Mouse (Mus musculus) intestine, embryonic 16.5 days (tissue): ENCODE data around the gene Bud31. TPM values are rescaled to one million over a fixed set of nuclear protein-coding genes. Genes with fewer than 3 reads are reported as not detected.
"Not testable (repeated sequence)": the region's sequence is repeated elsewhere in the genome, so short reads cannot be mapped to it uniquely, and the experiment has no call there.

ENCODE experiments used
- ATAC-seq: fragments of 200-750 bp; cut with Nextera tagmentation; 2 replicates; pipeline ENCODE4 v1.8.0; 2017; ENCODE audit warnings: moderate TSS enrichment, moderate library complexity
- H3K27ac ChIP-seq: fragments of 300-500 bp; sonication (generic); 2 replicates; pipeline ENCODE4 v1.5.1; 2014; ENCODE audit warnings: mild to moderate bottlenecking, low read length
- H3K27me3 ChIP-seq: fragments of 300-500 bp; sonication (generic); replicated peaks from 2 replicates; pipeline ENCODE4 v1.6.1; 2014; ENCODE audit warnings: low read length, control low read depth, mixed read lengths; ENCODE audit not compliant: control insufficient read depth, insufficient read depth
- H3K36me3 ChIP-seq: fragments of 300-500 bp; sonication (generic); 2 replicates; pipeline ENCODE4 v1.6.1; 2014; ENCODE audit warnings: low read length, control low read depth; ENCODE audit not compliant: control insufficient read depth, insufficient read depth
- H3K4me1 ChIP-seq: fragments of 300-500 bp; sonication (generic); 2 replicates; pipeline ENCODE4 v1.6.1; 2014; ENCODE audit warnings: low read length, control low read depth, mixed read lengths; ENCODE audit not compliant: control insufficient read depth, insufficient read depth
- H3K4me2 ChIP-seq: fragments of 300-500 bp; sonication (generic); 2 replicates; pipeline ENCODE4 v1.6.1; 2014; ENCODE audit warnings: low read depth, low read length, control low read depth
- H3K4me3 ChIP-seq: fragments of 300-500 bp; sonication (generic); 2 replicates; pipeline ENCODE4 v1.5.1; 2014; ENCODE audit warnings: mild to moderate bottlenecking, low read length
- H3K9ac ChIP-seq: fragments of 300-500 bp; sonication (generic); 2 replicates; pipeline ENCODE4 v1.6.1; 2014; ENCODE audit warnings: low read depth, low read length
- H3K9me3 ChIP-seq: fragments of 300-500 bp; sonication (generic); 2 replicates; pipeline ENCODE4 v1.6.1; 2016; ENCODE audit warnings: low read length, control low read depth; ENCODE audit not compliant: control insufficient read depth
- WGBS: fragments of 180-500 bp; shearing (Covaris S2); extraction: QIAGEN DNeasy Blood & Tissue Kit; methylation state at CpG from one replicate; pipeline ENCODE4 v1.1.7; 2014; 5-methylcytosine and 5-hydroxymethylcytosine counted together
- polyA plus RNA-seq: library from polyadenylated mRNA; unstranded; fragments of >200 nt; fragmentation: Nextera tagmentation; extraction: Ambion mirVana; gene quantifications from 2 replicates; pipeline ENCODE4 v1.2.1, GENCODE M21; 2015

The Bud31 gene
- polyA plus RNA-seq, 1 experiment from 2014 or later, result 178 TPM

DNA sequence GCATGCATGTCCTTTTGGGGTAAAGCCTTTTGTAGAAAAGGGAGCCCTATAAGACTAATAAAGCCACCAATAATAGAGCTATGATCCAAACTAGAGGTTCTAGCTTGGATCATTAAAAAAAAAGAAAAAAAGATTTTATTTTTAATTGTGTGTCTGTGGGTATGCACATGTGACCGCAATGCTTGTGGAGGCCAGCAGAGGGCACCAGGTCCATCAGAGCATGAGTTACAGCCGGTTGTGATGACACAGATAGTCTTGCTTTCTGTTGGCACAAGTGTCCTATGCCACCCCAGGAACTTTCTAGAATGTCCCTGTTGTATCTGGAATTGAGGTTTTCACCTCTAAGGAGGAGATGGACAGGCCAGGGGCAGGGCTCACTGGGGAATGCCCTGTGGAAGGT lies 20.8 kb upstream of the Bud31 start:
- Histone ChIP-seq H3K27ac (no peak overlapping the region), H3K9me3 (no peaks in the 10 kb centered on the region), H3K4me3 (no peak overlapping the region), H3K4me2 (no peak overlapping the region), H3K9ac (no peak overlapping the region), H3K36me3 (peaks cover 12% of the 10 kb centered on the region; the same call in 1 of the 2 replicates), H3K27me3 (no peaks in the 10 kb centered on the region), H3K4me1 (peaks cover 22% of the 10 kb centered on the region)
- 88% methylated on average over 2 of the region's 2 CpGs for WGBS
- no peak for ATAC-seq

DNA sequence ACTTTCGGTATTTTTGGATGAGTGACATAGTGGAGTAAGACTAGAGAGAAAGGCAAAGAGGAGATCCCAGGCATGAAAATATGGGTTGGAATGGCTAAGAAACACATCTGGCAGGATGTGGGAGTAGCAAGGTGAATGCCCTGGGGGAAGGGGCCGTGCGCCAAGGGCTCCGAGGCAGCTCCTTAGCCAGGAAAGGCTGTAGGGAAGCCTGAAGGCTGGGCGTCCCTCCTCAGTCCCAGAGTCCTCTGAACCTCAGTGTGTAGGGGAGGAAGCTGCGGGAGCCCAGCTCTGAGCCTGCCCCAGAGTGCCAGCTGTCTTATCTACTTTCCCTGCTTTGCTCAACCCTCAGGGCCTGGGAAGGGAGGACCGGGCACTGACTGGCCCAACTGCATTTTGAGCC lies 19.2 kb upstream of the Bud31 start:
- ATAC-seq, result no peak
- no peaks in the 10 kb centered on the region for H3K27me3 ChIP-seq
- H3K9me3 ChIP-seq, result no peaks in the 10 kb centered on the region
- H3K27ac ChIP-seq, result no peak overlapping the region
- H3K36me3 ChIP-seq, result peaks cover 15% of the 10 kb centered on the region; the same call in 1 of the 2 replicates
- H3K4me2 ChIP-seq, result no peak overlapping the region
- H3K4me1 ChIP-seq, result peaks cover 18% of the 10 kb centered on the region
- 65% methylated on average over 7 of the region's 7 CpGs for WGBS
- no peak overlapping the region for H3K4me3 ChIP-seq
- no peak overlapping the region for H3K9ac ChIP-seq

DNA sequence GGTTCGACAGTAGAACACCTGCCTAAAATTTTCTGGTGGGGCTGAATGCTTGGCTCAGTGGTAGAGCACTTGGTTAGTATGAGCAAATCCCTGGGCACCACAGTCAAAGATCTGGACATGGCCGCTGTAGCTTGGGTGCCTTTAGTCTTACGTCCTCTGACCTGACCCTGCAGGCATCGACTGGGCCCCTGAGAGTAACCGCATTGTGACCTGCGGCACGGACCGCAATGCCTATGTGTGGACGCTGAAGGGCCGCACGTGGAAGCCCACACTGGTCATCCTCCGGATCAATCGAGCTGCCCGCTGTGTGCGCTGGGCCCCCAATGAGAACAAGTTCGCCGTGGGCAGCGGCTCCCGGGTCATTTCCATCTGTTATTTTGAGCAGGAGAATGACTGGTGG lies 16.8 kb upstream of the Bud31 start:
- no peaks in the 10 kb centered on the region for H3K27me3 ChIP-seq
- H3K4me2 ChIP-seq, result no peak overlapping the region
- WGBS, result 92% methylated on average over 19 of the region's 19 CpGs
- H3K4me1 ChIP-seq, result no peaks in the 10 kb centered on the region
- H3K36me3 ChIP-seq, result peaks cover 26% of the 10 kb centered on the region
- no peak overlapping the region for H3K4me3 ChIP-seq
- H3K9ac ChIP-seq, result no peak overlapping the region
- no peaks in the 10 kb centered on the region for H3K9me3 ChIP-seq
- ATAC-seq, result no peak
- H3K27ac ChIP-seq, result no peak overlapping the region

DNA sequence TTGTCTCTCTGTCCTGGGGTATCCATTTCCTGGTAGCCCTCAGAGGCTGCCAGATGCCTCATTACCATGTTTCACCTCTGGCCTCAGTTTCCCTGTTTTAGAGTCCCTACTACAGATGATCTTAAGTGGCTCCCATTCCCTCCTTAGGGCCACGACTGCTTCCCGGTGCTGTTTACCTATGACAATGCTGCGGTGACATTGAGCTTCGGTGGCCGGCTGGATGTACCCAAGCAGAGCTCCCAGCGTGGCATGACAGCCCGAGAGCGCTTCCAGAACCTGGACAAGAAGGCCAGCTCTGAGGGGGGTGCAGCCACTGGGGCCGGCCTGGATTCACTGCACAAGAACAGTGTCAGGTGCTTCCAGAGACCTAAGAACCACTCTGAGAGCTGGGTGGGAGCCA lies 13.6 kb upstream of the Bud31 start:
- no peak for ATAC-seq
- no peaks in the 10 kb centered on the region for H3K9me3 ChIP-seq
- 90% methylated on average over 9 of the region's 9 CpGs for WGBS
- H3K4me1 ChIP-seq, result no peaks in the 10 kb centered on the region
- no peak overlapping the region for H3K4me3 ChIP-seq
- no peaks in the 10 kb centered on the region for H3K27me3 ChIP-seq
- no peak overlapping the region for H3K27ac ChIP-seq
- no peak overlapping the region for H3K4me2 ChIP-seq
- peaks cover 34% of the 10 kb centered on the region for H3K36me3 ChIP-seq
- H3K9ac ChIP-seq, result no peak overlapping the region

DNA sequence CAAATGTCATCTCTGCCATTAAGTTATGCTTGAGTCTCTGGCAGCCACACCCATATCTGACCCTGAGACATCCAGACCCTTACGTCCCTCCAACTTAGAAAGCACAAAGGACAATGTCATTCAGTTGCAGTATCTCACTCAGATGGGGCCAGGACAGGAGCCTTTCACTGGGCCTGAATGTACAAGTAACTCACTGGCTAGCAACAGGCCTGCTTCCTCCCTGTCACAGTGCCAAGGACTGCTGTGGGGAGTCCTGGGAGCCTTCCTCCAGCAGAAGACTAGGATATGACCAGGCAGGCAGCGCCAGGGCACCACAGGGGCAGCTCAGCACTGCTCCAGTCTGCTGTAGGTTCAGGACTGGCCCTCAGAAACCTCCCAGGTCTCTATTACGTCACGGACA lies 11.0 kb upstream of the Bud31 start:
- Histone ChIP-seq H3K9me3 (no peaks in the 10 kb centered on the region), H3K4me2 (no peak overlapping the region), H3K27ac (no peak overlapping the region), H3K9ac (no peak overlapping the region), H3K36me3 (peaks cover 39% of the 10 kb centered on the region), H3K4me1 (no peaks in the 10 kb centered on the region), H3K27me3 (no peaks in the 10 kb centered on the region), H3K4me3 (no peak overlapping the region)
- 89% methylated on average over 4 of the region's 4 CpGs for WGBS
- ATAC-seq, result no peak

DNA sequence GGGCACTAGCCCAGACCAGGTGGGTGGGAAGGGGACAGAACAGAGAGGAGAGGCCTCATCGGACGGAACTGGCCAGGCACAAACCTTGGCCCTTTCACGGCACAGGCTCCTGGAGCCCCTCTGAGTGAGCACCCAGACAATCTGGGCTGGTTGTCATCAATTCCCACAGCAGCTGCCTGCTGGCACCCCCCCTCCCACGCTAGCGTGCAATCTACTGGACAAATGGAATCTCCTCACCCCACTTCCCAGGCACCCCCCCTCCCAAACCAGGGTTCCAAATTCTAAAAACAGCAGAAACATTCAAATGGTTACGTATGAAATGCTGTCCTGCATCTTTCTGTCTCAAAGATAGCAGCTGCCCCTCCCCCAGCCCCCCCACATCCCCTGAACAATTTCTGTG lies 10.4 kb upstream of the Bud31 start:
- not testable (repeated sequence) for H3K4me1 ChIP-seq, H3K9me3 ChIP-seq, H3K4me3 ChIP-seq, H3K27ac ChIP-seq, H3K4me2 ChIP-seq, H3K9ac ChIP-seq, H3K27me3 ChIP-seq, ATAC-seq
- peaks cover 40% of the 10 kb centered on the region for H3K36me3 ChIP-seq
- WGBS, result 87% methylated on average over 3 of the region's 6 CpGs

DNA sequence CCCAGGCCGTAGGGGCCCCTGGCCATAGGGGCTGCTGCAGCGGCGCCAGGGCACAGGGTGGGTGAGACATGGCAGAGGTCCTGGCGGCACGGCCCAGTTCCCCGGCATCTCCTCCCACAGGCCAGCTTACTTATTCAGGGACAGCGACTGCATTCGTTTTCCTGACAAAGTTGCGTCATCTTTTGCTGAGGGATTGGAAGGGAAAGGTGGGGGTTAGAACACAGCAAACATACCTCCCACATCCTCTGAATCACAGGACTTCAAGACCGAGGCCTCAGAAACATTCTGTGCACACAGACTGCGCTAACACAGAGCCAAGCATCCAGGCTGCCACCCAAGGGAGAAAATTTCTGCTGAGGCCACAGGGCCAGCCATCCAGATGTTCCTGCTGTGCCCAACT lies 10.0 kb upstream of the Bud31 start:
- 82% methylated on average over 11 of the region's 11 CpGs for whole genome bisulfite sequencing
- no peak overlapping the region for H3K4me3 ChIP-seq
- ATAC-seq, result no peak
- no peak overlapping the region for H3K4me2 ChIP-seq
- H3K9me3 ChIP-seq, result no peaks in the 10 kb centered on the region
- peaks cover 38% of the 10 kb centered on the region for H3K36me3 ChIP-seq
- H3K27me3 ChIP-seq, result no peaks in the 10 kb centered on the region
- H3K4me1 ChIP-seq, result no peaks in the 10 kb centered on the region
- H3K9ac ChIP-seq, result no peak overlapping the region
- H3K27ac ChIP-seq, result no peak overlapping the region

DNA sequence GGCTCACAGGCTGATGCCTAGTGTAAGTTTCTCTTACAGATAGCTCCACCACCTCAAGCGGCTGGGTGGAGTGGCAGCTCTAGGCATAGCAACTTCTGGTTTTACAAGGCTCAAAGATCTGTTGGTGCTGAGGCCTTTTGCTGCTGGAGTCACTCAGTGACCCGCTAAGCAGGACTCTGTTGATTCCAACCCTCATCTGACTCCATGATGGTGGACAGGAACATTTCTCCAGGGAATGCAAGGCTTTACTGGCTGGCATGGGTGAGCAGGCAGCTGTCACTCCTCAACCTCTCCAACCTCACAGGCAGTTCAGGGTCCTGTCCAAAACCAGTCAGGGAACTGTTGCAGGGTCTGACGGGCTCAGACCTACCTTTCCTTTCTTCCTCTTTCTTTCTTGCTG lies 9.2 kb upstream of the Bud31 start:
- no peak overlapping the region for H3K4me3 ChIP-seq
- no peaks in the 10 kb centered on the region for H3K27me3 ChIP-seq
- H3K4me2 ChIP-seq, result no peak overlapping the region
- H3K9me3 ChIP-seq, result no peaks in the 10 kb centered on the region
- no peak overlapping the region for H3K27ac ChIP-seq
- H3K36me3 ChIP-seq, result peaks cover 35% of the 10 kb centered on the region
- H3K4me1 ChIP-seq, result no peaks in the 10 kb centered on the region
- no peak for ATAC-seq
- 85% methylated on average over 3 of the region's 3 CpGs for WGBS
- no peak overlapping the region for H3K9ac ChIP-seq

DNA sequence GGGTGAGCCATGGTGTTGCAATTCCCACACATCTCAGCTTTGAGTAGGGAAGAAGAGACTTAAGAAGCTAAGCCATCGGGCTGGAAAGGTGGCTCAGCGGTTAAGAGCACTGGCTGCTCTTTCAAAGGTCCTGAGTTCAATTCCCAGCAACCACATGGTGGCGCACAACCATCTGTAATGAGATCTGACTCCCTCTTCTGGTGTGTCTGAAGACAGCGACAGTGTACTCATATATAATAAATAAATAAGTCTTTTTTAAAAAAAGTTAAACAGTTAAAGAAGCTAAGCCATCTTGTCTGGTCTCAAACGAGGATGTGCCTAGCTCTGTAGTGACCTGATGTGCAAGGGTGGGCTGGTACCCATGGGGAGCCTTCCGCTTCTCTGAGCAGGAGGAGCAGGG lies 6.9 kb upstream of the Bud31 start:
- H3K9ac ChIP-seq, H3K9me3 ChIP-seq, H3K27ac ChIP-seq, ATAC-seq, H3K4me2 ChIP-seq, H3K4me3 ChIP-seq, H3K27me3 ChIP-seq: not testable (repeated sequence)
- WGBS, result 91% methylated on average over 6 of the region's 6 CpGs
- Histone ChIP-seq H3K4me1 (peaks cover 11% of the 10 kb centered on the region), H3K36me3 (peaks cover 30% of the 10 kb centered on the region)

DNA sequence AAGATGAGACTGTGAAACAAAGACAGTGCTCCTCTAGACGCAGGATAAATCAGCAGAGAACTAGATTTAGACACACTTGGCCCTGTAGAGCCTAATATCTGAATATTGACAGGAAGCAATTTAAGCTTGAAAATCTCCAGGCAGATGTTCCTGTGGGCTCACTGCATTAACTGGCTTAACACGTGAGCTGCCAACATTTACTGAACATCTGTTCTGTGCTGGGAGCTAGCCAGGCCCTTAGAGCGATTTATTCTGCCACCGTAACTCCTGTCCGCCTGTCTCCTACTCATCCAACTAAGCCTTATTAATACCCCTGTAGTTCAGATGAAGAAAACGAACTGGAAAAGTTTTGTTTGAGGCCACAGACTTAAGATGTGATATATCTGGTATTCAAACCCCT lies 1.3 kb upstream of the Bud31 start:
- H3K27ac ChIP-seq, result no peak overlapping the region
- WGBS, result 5% methylated on average over 6 of the region's 6 CpGs
- ATAC-seq, result no peak

More for the DNA sequence above, 1.3 kb upstream of the Bud31 start:
- Histone ChIP-seq H3K27me3 (no peaks in the 10 kb centered on the region), H3K36me3 (peaks cover 26% of the 10 kb centered on the region), H3K9ac (peak overlapping the region; percentile 85), H3K4me3 (peak overlapping the region; percentile 92), H3K9me3 (no peaks in the 10 kb centered on the region), H3K4me2 (peak overlapping the region; percentile 82), H3K4me1 (peaks cover 20% of the 10 kb centered on the region)
